Mouse (Mus musculus) CD4-positive, CD25-positive, alpha-beta regulatory T cell, adult 2 months (primary cell): Measurements from ENCODE around the gene Gm28042.

Source experiments
- DNase-seq: peaks from one replicate; pipeline ENCODE4 v3.0.0-alpha.2; 2012; ENCODE audit warnings: low read depth, low spot score

Gene Gm28042

GRCm38 (mm10) chr2:120011462-120012200 is 15.7 kb upstream of the Gm28042 start:
- DNase-seq, result peak; percentile 74

DNA sequence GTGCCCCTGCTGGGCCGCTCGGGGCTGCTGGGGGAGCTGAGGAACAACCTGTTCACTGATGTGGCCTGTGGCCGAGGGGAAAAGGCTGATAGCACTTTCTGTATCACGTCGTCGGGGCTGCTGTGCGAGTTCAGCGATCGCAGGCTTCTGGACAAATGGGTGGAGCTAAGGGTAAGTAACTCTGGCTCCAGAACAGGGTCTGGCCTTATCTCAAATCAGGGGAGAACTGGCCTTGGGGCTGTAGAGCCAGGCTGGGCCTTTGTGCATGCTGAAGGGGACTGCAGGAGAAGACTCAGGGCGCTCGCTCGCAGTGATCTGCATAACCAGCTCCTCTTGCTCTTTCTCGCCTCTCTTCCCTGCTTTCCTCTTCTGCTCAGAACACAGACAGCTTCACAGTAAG is 14.4 kb upstream of the Gm28042 start:
- DNase-seq, result no peak

- no peak for DNase-seq
Observed at GRCm38 (mm10) chr2:120013831-120014486, 13.3 kb upstream of the Gm28042 start.

GRCm38 (mm10) chr2:120015882-120016281 is 11.4 kb upstream of the Gm28042 start:
- DNase-seq, result no peak

DNA sequence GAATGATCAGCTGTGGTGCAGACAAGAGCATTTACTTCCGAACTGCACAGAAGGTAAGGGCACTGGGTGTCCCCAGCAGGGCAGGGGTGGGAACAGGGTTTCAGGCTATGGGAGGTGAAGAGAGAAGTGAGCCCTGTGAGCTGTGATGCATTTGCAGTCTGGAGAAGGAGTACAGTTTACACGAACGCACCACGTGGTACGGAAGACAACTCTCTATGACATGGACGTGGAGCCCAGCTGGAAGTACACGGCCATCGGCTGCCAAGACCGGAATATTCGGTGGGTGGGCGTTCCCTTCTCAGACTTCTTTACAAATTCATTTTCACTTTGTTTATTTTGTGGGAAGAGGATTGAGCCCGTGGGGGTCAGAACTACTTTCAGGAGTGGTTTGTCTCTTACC is 9.7 kb upstream of the Gm28042 start:
- DNase-seq, result no peak

DNA sequence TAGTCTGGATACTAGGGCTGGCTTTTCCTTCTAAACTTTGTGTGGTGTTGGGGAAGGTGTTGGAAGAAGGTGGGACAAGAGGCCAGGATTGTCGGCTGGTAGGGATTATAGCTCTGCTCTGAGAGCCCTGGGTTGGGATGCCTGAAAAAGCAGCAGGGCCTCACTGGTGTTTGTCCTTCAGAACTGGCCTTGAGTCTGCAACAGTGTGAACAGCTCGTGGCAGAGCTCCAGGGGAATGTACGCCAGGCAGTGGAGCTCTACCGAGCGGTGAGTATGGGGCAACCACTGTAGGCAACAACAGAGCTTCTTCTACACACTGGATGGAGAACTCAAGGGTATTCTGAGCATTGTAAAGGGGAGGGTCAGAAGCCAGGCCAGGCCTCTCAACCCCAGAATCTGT is 3.0 kb upstream of the Gm28042 start:
- no peak for DNase-seq

GRCm38 (mm10) chr2:120027950-120028331 is 648 bp downstream of the Gm28042 start:
- DNase-seq, result peak; percentile 31

- DNase-seq, result no peak
Observed at GRCm38 (mm10) chr2:120030380-120030779, 3.1 kb downstream of the Gm28042 start.

- no peak for DNase-seq
Observed at GRCm38 (mm10) chr2:120032726-120033467, 5.6 kb downstream of the Gm28042 start, which contains the start of gene Pla2g4b. TSS of gene Pla2g4b (plus strand) at chr2:120033417.

- DNase-seq, result no peak
Observed at GRCm38 (mm10) chr2:120033726-120034125, 6.4 kb downstream of the Gm28042 start.

- no peak for DNase-seq
Observed at GRCm38 (mm10) chr2:120037744-120038143, 10.5 kb downstream of the Gm28042 start.

GRCm38 (mm10) chr2:120040991-120041390 is 13.7 kb downstream of the Gm28042 start:
- DNase-seq, result no peak

GRCm38 (mm10) chr2:120044101-120044603 is 16.9 kb downstream of the Gm28042 start:
- DNase-seq, result no peak

DNA sequence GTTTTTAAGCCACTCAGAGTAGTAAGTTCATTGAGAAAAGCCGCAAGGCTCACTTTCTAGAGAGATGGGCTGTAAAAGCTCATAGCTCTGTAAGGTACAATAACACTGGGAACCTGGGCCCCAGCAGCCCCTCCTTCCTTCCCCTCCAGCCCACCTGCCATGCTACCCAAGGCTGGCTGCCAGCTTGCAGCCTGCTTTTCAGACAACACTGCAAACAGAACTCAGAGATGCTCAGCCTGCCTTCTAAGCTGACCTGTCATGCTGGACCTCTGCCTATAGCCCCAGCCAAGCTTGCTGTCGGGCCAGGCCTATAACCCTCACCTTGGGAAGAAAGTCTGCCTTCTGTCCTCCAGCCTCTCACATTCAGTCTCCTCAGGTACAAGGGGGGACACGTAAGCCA is 17.4 kb downstream of the Gm28042 start:
- DNase-seq, result no peak

GRCm38 (mm10) chr2:120046486-120047310 is 19.4 kb downstream of the Gm28042 start:
- DNase-seq, result no peak

DNA sequence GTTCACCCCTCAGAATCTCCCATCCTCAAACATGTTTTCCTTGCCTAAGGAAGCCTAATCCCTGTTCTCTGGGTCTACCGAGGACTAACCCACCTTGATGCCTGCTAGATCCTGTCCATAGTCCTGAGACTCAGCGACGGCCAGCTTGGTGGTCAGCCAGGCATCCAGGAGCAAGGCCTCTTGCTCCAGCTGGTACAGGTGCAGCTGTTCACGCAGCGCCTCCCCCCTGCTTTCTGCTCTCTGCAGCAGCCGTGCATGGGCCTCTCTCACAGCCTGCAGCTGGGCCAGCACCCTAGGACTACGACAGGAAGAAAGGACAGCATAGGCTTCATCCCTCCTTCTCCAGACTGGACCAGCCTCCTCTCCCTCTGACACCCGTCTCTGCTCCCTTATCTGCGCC is 20.9 kb downstream of the Gm28042 start:
- no peak for DNase-seq

- DNase-seq, result peak; percentile 20
Observed at GRCm38 (mm10) chr2:120049632-120050274, 22.5 kb downstream of the Gm28042 start.

- DNase-seq, result no peak
Observed at GRCm38 (mm10) chr2:120051405-120051804, 24.1 kb downstream of the Gm28042 start.

DNA sequence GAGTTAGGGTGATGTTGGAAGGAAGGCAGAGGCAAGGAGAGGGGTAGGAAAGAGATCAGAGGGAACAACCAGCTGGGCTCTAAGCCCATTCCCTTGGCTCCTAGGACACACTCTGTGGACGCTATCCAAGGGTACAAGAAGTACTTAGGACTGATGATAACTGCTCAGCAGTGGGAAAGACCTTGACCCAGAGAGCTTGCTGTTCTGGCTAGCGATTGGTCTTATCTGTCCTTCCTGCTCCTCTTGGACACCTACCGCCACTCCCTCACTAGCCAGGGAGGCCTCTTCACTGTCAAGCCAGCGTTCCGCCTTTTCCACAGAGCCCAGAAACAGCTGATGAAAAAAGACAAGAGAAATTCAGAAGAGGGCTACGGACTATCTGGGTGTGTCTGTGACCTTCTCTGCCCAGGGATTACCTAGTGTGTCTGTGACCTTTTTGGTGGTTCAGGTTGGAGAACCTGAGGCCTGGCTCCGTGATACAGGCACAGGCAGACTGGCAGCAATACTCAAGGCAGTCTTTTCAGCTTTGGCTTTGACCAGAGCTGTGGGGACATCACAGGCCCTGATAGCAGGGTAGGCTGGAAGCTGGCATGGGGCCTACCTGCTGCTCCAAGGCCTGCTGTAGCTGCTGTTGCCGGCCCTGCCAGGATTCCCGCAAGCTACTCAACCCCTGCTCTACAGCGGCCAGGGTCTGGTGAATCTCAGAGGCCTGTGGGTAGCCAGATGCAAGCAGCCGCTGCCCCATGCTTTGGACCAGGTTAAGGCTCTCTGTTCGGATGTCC is 27.7 kb downstream of the Gm28042 start:
- DNase-seq, result no peak

DNA sequence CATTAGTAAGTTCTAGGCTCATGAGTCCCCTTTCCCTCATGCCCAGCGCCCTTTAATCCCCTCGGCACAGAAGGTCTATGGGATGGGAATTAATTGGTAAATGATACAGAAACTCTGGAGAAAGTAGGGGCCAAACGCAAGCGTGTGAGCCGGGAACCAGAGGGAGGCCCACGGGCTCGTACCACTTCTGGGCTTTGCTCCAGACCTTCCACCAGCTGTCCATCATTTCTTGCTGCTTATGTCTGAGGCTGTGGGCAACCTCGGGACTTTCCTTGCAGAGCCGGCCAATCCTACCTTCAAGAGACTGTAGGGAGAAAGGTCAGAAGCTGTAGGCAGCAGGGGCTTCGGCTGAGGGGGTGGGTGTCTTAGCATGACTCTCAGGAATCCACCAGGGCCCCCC is 28.6 kb downstream of the Gm28042 start:
- DNase-seq, result no peak
